Mouse (Mus musculus) mesoderm, embryonic 11.5 days (tissue): Measurements from ENCODE around the gene Yif1b.
"Not testable (repeated sequence)": the region's sequence is repeated elsewhere in the genome, so short reads cannot be mapped to it uniquely, and the experiment has no call there.

Experiments used
- DNase-seq: peaks from one replicate; pipeline ENCODE4 v3.0.0-alpha.2; 2012; ENCODE audit warnings: low read depth, low spot score

The Yif1b gene

DNA sequence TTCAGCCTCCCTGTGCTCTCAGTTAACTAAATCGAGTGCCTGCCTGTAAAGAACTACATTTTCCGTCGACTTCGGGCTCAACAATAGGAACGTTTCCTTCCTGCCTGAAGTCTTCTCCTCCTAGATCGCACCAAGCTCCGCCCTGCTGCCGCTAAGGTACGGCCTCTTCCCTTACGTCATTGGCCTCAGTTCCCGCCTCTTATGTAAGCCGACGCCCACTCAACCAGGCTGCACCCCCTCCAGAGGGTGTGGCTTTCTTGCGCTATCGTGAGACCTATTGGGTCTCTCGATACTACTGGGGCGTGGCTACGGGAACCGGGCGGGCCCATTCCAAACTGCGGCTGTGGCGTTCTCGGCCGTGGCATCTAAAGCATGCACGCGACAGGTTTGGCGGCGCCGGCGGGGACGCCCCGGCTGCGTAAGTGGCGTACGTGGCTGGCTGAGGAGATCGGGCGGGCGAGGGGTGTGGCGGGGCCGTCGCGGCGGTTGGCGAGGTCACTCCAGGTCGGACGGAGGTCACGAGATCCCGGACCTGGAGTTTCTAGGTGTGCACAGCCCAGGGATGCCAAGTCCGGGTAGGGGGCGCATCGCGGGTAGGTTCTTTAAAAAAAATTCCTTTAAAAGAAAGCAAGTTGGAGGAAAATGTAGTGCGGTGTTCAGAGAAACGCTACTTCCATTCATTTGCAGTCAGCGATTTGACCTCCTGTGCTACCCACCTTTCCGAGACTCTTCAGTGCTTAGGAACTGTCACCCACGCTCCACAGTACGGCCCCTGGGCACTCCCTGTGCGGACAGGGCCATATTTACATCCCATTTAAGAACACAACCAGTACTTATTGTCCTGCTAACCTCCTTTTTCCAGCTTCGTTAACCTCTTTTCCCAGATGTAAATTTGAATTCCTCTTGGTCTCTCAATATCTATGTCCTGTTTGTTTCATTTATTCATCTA, at the start of gene Yif1b:
Gene Yif1b, plus strand, starts transcription at position 311 of the 949 bp plus-strand sequence.
- peak; percentile 100 for DNase-seq

DNA sequence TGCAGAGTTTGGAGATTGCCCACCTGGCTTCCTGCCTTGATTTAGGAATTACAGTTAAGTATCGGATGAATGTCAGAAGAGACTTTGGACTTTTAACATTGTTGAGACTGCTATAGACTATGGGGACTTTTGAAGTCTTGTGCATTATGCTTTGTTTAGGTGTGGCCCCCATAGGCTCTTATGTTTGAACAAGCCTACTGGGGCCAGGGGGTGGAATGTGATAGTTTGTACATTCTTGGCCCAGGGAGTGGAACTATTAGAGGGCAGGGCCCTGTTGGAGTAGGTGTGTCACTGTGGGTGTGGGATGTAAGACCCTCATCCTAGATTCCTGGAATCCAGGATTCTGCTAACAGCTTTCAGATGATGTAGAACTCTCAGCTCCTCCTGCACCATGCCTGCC, 43.9 kb upstream of the Yif1b start:
- DNase-seq, result not testable (repeated sequence)

DNA sequence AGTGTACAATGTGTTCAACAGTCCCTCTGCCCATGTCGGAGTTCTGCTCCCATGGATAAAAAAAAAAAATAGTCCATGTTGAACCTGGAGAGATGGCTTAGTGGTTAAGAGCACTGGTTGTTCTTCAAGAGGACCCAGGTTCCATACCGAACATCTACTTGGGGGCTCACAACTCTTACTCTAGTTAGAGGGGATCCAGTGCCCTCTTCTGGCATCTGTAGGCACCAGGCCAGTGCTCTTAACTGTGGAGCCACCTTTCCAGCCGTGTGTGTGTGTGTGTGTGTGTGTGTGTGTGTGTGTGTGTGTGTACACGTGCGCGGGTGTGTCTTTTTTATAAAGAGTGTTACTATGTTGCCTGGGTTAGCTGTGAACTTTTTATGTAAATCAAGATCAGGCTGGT, 35.6 kb upstream of the Yif1b start:
- no peak for DNase-seq

DNA sequence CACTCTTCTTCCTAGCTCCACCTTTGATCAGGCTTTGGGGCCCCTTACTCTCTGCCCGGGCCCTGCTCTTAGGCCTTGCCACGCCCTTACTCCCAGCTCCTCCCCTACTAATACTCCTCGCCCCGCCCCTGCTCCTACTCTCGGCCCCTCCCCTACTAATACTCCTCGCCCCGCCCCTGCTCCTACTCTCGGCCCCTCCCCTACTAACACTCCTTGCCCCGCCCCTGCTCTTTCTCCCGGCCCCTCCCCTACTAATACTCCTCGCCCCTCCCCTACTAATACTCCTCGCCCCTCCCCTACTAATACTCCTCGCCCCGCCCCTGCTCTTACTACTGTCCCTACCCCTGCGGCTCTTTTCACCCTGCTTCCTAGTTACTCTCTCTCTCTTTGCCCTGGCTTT, 27.1 kb upstream of the Yif1b start:
- not testable (repeated sequence) for DNase-seq

- DNase-seq, result peak; percentile 83
These were observed 26.5 kb upstream of the Yif1b start for GRCm38 (mm10) chr7:29211415-29212198.

DNA sequence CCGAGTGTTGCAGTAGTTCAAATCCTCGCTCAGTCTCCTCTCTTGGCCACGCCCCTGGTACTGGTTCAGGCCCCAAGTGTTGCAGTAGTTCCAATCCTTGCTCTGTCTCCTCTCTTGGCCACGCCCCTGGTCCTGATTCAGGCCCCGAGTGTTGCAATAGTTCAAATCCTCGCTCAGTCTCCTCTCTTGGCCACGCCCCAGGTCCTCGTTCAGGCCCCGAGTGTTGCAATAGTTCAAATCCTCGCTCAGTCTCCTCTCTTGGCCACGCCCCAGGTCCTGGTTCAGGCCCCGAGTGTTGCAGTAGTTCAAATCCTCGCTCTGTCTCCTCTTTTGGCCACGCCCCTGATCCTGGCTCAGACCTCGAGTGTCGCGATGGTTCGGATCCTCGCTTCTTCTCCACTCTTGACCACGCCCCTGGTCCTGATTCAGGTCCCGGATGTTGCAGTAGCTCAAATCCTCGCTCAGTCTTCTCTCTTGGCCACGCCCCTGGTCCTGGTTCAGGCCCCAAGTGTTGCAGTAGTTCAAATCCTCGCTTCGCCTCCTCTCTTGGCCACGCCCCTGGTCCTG, 25.8 kb upstream of the Yif1b start:
- no peak for DNase-seq

- not testable (repeated sequence) for DNase-seq
These were observed 25.2 kb upstream of the Yif1b start for GRCm38 (mm10) chr7:29212775-29213560.

DNA sequence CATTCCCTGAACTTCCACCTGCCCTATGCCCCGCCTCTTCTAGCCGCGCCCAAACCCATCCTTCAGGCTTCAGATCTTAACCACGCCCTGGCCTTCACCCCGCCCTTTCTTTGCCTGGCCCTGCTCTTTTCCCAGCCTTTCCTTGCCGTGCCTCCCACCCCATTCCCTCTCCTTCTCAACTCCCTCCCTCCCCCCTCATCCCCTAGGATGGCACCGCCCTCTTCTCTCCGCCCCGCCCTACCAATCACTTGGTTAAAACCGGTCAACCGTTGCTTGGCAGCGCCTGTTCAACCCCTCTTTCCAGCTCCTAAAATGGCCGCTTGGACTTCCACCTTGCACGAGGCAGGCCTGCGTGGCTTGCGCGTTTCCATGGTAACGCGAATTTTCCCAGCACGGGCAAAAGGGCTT, 24.4 kb upstream of the Yif1b start, which contains the start of gene Catsperg1:
Gene Catsperg1, minus strand, starts transcription at position 361 of the 408 bp plus-strand sequence.
- DNase-seq, result peak; percentile 83

DNA sequence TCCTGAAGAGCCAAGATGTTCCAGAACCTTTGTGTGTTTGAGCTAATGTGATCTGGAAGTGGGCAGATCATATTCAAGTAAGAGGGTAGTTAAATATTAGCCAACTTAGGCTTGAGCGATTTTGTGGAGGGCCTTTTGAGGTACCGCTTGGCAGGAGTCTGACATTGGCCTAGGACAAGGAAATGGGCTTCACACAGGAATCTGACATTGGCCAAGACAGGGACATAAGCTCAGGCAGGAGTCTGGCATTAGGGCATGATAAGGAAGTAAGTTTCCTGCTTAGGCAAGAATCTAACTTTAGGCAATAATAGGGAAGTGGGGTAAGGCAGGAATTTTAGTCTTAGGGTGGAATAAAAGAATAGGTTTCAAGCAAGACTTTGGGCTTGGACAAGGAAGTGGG, 23.9 kb upstream of the Yif1b start:
- DNase-seq, result no peak

DNA sequence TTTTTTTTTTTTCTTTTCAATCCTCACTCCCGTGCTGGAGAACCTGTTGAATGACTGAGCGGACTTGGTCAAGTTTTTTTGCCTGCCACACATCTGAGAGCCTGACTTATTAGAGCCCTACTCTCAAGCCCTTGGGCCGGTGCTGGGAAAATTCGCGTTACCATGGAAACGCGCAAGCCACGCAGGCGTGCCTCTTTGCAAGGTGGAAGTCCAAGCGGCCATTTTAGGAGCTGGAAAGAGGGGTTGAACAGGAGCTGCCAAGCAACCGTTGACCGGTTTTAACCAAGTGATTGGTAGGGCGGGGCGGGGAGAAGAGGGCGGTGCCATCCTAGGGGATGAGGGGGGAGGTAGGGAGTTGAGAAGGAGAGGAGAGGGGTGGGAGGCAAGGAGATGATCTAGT, 23.3 kb upstream of the Yif1b start:
- no peak for DNase-seq

DNA sequence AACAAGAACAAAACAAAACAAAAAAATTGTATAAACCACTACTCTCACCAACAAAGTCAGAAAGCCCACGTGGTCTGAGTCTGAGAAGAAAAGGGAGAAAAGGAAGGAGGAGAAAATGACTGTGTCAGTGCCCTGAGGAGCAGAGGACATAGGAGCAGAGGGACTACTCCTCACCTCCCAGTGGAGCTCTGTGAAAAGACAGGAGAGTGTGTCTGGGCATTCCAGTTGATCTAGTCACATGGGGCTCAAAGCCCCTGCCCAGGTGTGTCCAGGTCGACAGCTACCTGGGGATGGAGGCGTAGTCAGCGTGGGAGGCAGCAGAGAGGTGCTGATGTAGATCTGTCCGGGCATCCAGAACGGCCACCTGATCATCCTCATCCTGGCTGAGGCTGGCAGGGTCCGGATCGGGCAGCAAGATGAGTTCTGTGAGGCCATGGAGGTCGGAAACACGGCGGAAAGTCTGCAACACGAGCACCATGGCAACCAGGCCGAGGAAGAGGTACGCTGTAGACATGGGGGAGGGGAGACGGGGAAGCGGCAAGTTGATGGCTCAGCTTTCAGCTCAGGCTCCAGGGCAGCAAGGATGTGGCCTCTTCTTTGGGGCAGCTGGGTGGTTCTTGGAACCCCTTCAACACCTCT, 13.3 kb upstream of the Yif1b start:
- peak; percentile 56 for DNase-seq

DNA sequence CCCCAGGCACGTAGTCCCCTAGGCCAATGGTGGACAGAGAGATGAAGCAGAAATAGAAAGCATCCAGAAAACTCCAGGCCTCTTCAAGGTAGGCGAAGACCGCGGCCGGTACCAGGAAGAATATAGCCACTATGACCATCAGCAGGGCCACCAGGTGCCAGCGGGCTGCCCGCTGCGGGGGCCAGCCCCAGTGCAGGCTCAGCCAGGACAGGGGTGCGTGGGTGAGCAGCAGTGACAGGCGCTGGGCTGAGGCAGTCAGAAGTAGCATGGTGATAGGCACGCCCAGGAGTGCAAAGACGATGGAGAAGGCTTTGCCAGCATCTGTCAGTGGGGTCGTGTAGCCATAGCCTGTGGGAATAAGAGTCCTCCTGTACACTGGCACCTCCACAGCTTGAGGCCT, 12.6 kb upstream of the Yif1b start:
- DNase-seq, result no peak

- no peak for DNase-seq
These were observed 9.9 kb upstream of the Yif1b start for GRCm38 (mm10) chr7:29228202-29228601.

DNA sequence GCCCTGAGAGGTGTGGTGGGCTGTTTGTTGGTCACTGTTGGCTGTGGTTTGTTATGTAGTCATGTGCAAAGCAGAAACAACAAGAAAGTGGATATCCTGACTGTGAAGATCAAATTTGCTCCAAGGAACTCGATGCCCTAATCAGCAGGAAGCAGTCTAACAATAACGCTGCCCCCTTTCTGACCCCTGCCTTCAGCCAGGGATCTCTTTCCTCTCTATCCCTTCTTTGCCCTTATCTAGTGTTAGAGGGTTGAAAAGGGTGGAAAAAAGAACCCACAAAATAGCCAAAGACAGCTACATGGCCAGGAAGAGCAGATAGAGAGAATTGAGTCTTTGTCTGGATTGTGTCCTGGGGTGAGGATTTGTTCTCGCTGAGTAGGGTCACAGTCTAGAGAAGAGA, 7.6 kb upstream of the Yif1b start:
- DNase-seq, result no peak

DNA sequence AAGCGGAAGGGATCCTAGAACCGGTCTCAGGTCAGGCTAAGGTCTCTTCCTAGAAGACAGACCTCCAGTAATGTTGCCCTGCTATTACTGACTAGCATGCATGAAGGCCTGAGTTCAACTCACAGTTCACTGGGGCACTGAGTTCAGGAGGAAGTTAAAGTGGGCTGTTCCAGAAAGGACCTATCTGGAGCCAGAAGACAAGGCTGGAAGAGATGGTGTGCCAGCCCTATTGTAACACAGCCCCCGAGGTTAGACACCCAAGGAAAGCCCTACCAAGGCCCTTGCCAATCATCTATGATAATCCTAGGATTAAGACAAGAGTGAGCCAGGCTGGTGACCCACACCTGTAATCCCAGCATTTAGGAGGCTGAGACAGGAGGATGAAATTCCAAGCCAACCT, 6.6 kb upstream of the Yif1b start:
- DNase-seq, result no peak

GRCm38 (mm10) chr7:29232247-29233013, 5.7 kb upstream of the Yif1b start, which contains the start of gene Kcnk6:
Kcnk6 (minus strand) TSS chr7:29232515.
- no peak for DNase-seq

DNA sequence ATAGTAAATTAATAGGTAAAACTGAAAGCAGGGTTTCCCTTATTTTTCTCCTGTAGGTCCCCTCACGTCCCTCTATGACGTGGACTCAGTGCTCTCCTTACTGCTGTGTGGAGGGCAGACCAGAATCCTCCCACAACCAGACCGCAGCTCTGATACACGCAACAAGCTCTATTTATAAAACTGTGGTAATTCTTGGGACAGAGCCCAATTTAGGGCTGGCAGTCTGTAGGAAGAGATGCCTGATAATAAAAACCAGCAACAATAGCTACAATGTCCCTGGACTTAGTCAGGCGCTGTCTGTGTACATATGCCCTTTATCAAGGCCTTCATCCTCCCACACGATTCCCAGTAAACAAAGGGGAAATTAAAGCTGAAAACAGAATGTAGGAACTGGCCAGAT, 4.4 kb upstream of the Yif1b start:
- DNase-seq, result no peak

- no peak for DNase-seq
These were observed 3.5 kb upstream of the Yif1b start for GRCm38 (mm10) chr7:29234661-29235060.

- DNase-seq, result no peak
These were observed 1.5 kb upstream of the Yif1b start for GRCm38 (mm10) chr7:29236593-29236992.

DNA sequence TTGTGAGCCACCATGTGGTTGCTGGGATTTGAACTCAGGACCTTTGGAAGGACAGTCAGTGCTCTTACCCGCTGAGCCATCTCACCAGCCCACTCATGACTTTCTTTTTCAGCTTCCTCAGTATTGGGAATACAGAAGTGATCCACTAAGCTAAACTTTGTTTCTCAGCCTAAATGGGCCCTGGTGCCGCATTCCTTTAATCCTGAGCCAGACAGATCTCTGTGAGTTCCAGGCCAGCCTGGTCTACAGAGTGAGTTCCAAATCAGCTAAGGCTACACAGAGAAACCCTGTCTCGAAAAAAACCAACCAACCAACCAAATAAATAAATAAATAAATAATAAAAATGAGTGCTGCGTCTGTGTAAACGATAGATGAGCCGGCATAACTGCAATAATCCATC, 533 bp upstream of the Yif1b start:
- DNase-seq, result not testable (repeated sequence)
